Mouse (Mus musculus) brain, adult 2 months (tissue): ENCODE data around the gene Gm27021.
A peak's percentile ranks its signal among the peaks of the same experiment; 100 is the strongest.
"Not testable (repeated sequence)": the region's sequence is repeated elsewhere in the genome, so short reads cannot be mapped to it uniquely, and the experiment has no call there.

ENCODE experiments used
- DNase-seq: peaks from one replicate; pipeline ENCODE4 v3.0.0; 2011; ENCODE audit warnings: low read depth, low spot score

Gene Gm27021

DNA sequence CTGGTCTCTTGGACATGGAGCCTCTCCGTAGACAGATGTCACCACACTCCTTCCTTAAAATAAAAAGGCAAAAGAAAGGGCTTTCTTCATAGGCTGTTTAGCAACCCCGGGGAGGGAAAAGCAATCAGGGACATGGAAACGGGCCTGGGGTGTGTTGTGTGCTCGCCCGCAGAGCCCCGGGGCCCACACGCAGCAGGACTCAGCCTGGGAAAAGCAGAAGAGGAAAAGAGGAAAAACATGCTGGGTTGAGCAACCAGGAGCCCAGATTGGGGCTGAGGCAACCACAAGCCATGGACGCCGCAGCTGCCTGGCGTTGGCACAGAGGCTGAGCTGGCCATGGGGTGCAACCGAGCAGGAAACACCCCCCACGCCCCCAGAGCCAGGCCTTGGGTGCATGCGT lies 18.2 kb upstream of the Gm27021 start:
- DNase-seq: peak; percentile 60

DNA sequence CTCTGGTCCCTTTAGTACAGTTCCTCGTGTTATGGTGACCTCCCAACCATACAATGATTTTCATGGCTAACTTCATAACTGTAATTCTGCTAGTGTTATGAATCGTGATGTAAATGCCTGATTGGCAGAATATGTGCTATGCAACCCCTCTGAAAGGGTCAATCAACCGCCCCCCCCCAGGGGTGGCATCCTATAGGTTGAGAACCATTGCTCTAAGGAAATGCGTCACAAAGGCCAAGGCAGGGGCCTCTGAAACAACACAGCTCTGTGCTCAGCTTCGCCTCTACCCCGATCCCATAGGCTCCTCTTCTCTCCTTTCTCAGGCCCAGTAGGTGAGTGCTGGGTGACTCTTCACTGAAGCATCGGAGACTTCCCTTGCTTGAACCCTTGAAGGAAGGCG lies 17.7 kb upstream of the Gm27021 start:
- no peak for DNase-seq

DNA sequence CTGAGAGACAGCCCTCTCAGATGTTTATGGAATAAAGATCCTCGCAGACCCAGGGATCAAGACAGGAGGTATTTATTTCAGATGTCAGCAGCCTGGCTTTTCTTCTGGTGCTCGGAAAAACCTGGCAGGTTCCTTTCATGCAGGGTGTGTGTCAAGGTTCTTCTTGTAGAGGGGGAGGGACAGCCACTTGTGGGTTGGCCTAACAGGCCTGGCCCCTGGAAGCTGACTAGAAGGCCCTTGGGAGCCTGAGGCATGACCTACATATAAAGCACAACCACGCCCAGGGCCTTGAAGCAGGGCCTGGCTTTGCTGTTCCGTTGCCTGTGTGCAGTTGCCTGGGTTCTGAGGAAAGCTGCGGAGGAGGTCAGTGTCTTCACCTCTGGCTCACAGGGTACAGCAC lies 17.2 kb upstream of the Gm27021 start:
- no peak for DNase-seq

DNA sequence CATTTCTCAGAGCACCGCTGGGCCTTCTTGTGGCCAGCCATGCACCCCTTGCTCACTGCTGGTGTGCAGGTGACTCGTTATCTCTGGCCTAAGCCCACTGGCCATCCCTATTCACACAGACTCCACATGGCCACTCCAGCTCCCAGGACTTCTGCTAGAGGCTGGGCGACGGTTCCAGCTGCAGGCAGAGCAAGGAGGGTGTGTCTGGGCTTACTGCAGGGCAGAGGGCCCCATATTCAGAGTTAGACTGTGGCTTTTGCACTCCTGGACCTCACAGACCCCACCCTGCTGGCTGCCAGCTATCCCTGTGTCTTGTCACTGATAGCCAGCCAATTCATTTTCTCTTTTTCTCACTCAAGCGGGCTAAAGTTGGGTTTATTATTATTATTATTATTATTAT lies 16.2 kb upstream of the Gm27021 start:
- DNase-seq: no peak

DNA sequence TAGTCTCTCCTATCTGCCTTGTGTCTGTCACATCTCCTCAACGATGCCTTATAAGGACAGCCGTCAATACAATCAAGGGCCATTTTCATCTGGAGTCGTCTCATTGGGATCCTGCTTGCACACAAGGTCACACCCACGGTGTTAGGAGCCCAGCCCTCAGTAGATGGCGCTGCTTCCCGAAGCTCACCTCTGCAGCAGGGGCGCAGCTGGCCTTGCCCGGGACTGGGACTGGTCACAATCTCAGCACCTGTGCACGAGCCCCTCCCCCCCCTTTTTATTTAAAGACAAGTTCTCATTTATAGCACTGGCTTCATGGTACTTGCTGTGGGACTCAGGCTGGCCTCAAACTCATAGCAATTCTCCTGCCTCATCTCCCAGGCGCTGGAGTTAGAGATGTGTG lies 15.7 kb upstream of the Gm27021 start:
- peak; percentile 67 for DNase-seq

DNA sequence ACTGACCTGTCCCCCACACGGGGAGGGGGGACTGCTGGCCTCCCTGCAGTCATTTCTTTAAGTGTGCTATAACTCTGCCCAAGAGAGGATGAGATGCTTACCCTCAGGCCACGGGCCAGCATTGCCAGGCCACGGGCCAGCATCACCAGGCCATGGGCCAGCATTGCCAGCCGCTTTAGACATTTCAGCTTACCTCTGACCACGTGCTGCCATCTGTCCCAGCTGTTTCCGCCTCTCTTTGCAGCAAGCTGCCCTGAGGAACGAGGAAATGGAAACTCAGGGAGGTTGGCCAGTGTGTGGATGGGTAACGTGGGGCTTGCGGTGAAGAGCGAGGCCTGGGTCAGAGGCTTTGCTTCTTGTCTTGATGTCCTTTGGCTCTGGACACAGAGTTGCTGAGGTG lies 13.2 kb upstream of the Gm27021 start:
- DNase-seq: no peak

DNA sequence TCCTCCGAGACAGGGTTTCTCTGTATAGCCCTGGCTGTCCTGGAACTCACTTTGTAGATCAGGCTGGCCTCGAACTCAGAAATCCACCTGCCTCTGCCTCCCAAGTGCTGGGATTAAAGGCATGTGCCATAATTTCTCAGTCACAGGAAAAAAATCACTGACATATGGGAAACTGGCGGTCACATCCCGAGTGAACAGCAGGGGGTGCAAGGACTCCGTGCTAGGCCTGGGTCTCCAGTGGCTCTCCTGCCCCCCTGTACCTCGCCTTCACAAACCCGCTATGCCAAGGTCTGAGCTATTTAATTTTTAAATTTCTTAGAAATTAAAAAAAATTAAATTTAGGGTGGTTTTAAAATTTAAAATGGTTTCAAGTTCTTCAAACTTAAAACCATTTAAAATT lies 12.5 kb upstream of the Gm27021 start:
- DNase-seq: not testable (repeated sequence)

DNA sequence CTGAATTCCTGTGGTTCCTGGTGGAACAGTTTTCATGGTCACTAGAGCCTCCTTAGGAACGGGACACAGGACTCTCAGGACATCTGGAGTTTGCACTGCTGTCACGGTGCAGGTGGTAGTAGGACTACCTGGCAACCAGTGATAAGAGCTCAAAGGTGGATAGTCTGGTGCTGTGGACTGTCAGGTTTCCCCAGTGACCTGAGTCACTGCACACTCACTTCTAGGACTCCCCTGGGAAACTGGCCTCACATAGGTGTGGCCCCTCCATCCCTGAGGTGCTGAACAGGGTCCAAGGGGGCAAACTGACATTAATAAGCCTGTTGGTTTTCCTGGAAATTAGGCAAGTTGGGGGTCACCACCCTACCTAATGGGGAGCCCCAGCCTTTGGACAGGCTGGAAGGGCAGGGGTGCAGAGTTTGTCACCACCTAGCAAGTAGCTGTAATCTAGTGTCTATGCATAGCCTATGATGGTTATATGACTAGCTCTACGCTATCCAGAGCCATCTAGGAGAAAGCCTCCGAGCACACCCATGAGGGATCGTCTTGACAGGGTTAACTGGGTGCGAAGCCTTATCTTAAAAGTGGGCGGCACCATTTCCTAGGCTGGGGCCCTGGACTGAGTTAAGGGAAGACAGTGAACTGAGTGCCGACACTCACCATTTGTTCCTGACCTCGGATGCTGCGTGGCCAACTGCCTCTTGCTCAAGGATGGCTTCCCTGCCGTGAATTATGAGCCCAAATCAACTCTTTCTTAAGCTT lies 11.9 kb upstream of the Gm27021 start:
- DNase-seq: no peak

DNA sequence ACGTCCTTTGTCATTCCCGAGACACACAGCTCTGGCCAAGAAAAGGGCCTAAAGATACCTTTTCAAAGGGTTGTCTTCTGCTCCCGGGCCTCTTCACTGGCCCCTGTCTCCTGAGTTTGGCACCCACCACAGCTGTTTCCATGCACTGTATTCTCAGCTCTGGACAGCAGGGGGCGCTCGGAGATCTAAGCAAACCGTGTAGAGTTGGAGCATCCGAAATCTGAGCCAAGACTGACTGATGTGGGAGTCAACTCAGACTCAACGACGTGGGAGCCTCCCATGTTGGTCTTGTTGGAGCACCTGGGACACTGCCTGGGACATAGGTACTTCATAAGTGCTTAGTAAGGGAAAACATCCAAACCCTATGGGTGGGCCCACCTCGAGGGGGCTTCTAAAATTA lies 10.6 kb upstream of the Gm27021 start:
- peak; percentile 91 for DNase-seq

DNA sequence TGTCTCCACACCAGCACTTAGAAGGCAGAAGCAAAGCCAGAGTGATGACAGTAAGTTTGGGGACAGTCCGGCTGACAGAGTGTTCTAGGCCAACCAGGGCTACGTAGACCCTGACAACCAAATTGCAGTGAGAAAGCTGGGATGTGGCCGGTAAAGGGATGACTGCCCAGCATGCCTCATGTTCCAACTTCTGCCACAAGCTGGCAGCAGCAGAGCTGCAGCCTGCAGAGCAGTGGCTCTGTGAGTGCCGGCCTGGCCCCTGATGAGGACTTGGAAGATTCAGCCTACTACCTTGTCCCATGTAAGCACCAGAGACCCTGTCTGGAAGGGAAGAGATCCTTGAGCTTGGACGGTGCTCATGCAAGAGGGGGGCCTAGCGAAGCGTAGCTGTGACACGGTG lies 7.8 kb upstream of the Gm27021 start:
- DNase-seq: no peak

DNA sequence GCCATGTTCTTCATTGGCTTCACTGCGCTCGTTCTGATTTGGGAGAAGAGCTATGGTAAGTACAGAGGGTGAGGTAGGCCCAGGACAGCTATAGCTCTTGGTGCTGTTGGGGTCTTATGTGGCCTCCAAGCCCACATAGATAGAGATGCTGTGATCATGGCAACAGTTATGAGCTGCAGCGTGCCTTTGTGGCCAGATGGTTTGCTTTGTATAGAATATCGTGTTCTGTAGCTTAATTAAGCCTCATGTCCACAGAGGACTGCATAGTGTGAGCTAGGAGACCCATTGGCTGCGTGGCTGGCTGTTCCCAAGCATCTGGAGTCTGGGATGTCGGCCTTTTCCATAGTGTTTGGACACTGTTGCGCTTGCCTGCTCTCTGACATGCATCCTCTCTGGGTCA lies 5.4 kb upstream of the Gm27021 start:
- no peak for DNase-seq

DNA sequence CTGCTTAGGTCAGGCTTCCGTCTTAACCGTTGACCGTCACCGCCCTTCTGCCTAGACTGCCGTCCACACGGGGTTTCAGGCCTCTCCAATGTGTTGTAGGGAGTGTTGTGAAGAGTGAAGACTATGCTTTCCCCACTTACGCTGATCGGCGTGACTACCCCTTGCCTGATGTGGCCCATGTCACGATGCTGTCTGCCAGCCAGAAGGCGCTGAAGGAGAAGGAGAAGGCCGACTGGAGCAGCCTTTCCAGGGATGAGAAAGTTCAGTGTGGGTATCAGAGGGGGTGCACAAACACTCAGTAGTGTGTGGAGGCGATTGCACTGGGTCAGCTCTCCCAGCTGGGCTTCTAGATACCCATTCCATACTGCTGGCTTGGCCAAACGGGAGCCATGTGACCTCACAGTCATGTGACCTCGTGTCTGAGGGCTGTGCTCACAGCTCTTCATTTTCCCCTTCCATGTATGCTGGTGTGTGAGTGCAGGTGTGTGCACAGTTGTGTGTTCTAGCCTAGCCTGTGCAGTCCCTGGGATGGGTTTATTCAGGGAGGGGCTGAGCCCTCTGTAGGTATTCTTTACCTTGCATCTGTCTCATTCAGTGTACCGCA lies 4.8 kb upstream of the Gm27021 start:
- no peak for DNase-seq

DNA sequence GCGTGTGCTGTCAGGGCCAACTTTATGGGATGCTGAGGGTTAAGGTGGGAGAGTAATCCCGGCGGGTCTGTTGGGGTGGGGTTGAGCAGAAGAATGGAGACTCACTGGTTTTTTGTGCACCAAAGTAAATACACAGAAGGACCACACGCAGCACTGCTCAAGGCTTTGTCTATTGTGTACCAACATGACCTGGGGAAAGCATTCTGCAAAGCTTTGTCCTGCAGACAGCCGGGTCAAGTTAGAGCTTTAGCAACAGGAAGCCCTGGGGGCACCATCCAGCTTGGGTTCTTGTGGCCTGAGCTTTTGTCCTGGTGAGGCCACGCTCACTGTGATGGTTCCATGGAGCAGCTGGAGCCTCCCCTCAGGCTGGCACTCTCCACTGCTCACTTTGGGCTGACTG lies 3.9 kb upstream of the Gm27021 start:
- DNase-seq: no peak

DNA sequence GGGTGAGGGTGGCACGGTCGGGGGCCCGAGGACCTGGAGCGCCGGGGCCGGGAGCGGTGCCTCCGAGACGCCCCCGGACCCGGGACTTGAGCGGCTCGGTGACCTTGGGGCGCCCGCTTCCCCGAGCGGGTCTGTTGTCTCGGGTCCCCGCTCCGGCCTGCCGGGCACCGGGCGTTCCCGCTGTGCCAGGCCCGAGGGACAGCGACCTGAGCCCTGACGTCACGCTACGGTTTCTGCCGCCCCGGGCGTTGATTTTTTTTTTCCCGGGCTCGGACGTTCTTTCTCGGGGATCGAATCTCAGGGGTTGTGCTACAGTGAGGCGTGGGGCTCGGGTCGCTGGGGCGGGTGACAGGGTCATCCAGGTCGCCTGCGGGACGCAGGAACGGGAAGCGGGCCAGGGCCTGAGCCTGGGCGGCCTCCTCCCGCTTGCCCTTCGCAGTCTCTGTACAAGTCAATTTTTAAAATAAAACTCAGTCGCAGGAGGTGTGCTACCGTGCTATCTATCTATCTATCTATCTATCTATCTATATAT lies 561 bp upstream of the Gm27021 start, which contains the start of gene Emc8:
Gene Emc8 (minus strand): TSS at position 200 of the 532 bp plus-strand sequence.
- no peak for DNase-seq

DNA sequence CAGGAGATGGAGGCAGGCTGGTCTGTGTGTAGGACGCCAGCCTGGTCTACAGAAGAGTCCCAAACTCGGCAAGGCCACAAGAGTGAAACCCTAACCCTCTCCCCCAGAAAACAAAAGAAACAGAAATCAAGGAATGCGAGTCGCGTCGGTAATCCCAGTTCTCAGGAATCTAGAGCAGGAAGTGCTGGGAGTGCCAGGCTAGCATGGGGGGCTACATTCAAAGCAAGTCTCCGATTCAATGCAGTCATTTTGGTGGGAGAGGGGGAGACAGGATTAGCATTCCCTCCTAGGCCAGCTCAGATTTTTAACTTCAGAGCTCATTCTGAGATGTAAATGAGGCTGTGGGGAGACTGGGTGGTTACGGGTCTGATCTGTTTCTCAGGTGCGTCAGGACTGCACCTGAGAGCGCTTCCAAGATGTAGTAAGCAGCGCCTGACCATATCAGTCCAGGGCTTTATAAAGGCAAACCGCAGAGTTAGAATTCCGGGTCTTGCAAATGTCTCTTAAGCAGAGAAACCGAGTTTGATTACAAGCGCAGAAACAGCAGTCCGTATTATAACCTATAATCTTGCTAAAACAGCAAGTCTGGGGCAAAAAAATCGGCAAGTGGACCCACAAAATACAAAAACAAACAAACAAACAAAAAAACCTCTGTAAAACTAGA lies 940 bp downstream of the Gm27021 start:
- no peak for DNase-seq

DNA sequence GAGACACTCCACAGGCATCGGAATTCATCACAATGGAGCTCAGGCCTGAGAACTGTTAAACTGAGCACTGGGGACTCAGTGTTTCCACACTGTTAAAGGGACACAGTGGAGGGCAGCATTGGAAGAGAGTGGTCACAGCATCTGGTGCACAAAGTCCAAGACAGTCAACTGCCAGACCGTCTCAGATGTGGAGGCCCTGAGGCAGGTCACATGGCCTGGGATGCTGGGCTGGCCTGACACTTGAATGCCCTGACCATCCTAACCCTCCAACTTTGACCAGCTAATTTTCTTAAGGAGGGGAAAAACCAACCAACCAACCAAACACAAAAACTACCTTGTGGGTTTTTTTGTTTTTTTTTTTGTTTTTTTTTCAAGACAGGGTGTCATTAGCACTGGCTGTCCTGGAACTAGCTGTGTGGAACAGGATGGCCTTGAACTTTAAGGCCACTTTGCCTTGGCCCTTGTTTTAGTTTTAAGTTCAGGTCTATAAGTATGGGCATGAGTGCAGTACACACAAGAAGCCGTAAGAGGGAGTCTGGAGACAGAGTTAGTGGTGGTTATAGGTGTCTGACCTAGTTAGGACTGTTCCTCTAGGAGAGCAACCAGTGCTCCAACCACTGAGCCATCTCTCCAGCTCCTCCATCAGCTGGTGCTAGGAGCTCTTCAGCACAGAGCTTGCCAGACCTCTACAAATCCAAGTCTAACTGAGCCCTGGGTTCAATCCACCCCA lies 2.0 kb downstream of the Gm27021 start:
- no peak for DNase-seq

DNA sequence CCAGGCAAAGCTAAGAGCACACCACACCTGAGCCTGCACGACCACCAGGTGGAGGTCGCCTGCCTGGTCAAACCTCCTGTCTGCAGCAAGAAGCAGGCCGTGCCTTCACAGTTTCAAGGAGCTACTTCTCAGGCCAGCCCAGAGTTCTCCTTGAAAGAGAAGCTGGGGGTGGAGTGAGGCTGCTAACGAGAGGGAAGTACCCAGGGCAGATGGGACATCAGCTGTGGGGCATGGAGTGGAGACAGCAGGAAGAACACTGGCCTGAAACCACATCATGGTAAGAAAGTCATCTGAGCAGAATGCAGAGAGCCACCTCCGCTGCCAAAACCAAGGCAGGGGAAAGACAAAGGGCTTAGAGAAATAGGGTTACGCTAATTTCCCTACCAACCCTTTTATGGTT lies 3.3 kb downstream of the Gm27021 start:
- DNase-seq: peak; percentile 44

DNA sequence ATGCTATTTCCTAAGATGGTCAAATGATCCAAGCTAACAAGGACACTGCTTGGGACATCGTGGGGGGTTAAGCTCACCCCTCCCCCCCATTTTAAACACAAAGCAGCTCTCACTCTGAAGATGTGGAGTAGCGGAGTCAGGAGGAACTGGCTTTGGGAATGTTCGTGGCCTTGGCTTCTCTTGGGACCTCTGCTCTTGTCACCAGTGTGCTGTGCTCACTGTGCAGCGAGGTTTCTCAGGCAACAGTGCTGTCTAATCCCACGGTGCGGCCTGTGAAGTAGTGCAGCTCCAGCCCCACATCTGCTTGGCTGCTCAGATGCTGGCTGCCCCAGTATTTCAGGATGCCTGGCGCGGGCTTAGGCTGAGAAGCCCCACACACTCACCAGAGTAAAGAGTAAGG lies 10.5 kb downstream of the Gm27021 start:
- DNase-seq: no peak

DNA sequence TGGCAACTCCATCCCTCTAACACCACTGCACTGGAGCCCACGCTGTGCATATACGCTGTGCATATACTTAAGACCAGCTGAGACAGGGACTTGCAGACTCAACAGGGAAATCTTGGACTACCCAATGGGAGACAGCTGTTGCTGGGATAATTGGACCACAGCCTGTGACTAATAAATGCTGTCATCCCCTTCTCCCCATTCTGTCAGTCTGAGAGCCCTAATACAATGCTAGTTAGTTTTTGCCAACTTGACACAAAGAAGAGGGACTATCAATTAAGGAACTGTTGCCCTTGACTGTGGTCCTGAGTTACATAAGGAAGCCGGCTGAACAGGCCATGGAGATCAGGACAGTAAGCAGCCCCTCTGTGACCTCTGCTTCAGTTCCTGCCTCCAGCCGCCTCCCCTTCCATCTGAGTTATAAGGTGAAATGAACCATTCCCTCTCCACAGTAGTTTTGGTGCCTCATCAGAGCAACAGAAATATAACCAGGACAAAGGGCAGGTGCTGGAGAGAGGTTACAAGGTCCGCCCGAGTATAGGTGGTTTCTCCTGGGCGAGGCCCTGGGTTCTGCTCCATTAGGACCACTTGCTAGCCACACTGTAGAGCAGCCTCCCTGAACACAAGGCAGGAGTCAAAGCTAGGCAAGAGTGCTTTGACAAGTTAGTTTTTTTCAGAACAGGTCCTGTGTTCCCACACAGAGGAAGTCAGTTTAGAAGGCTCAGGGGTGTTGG lies 11.4 kb downstream of the Gm27021 start:
- DNase-seq: peak; percentile 43

DNA sequence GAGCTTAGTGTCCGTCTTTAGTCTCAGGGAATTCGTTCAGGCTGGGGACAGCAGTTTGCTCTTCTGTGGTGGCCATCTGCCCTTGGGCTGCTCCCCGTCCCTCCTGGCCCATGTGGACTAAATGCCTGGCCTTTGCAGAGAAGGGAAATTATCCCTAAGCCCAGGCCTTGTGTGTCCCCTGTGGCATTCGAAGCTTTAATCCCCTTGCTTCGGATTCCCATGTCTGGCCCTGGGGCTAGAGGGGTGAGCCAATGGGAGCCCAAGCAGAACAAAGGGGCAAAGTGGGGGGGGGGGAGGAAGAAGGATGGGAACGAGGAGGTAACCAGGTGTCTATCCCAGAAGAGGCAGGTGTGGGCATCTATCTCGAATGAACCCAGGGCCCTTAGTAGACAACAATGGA lies 20.3 kb downstream of the Gm27021 start, which contains the start of gene 1190005I06Rik:
Gene 1190005I06Rik (minus strand): TSS at position 101 of the 400 bp plus-strand sequence.
- DNase-seq: no peak

DNA sequence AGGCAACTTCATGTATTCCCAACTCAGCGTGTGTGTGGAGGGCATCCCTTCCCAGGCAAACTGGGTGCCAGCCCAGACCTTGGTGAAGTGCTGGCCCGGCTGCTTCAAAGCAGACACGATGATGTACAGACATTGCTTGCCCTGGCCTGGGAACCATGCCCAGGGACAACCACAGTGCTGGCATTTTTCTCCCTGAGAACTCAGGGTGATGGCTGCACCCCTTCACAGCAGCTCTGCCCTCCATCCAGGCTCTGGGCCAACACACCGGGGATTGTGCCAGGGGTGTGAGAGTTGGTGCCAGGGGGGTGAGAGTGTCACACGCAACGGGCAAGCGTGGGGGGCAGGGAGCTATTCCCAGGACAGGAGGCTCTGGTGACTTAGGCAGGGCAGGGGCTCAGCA lies 23.2 kb downstream of the Gm27021 start:
- peak; percentile 85 for DNase-seq
